Mouse (Mus musculus) MEL (cell line): ENCODE results near the gene Hvcn1. TPM values are rescaled to one million over a fixed set of nuclear protein-coding genes. Genes with fewer than 3 reads are reported as not detected.

Experiments
- DNase-seq: peaks from one replicate; pipeline ENCODE4 v3.0.0; 2011; ENCODE audit warnings: low read depth, low spot score
- H3K27ac ChIP-seq: 2 replicates; pipeline ENCODE4 v1.5.1; 2012; ENCODE audit warnings: low read depth, mild to moderate bottlenecking, control low read depth, low read length, moderate library complexity; ENCODE audit not compliant: control insufficient read depth
- H3K27me3 ChIP-seq, 2 experiments: fragments of 150-350 bp in 1 of 2; sonication (generic) in 1 of 2; 2 replicates each; pipeline ENCODE4 v1.6.1; 2012; ENCODE audit warnings: low read length in 2 of 2, mild to moderate bottlenecking in 2 of 2, improper control_type of control experiment in 1 of 2, moderate library complexity in 1 of 2; ENCODE audit not compliant: insufficient read depth in 2 of 2, control insufficient read depth in 1 of 2
- H3K36me3 ChIP-seq, 2 experiments: 2 replicates each; pipeline ENCODE4 v1.6.1; 2012 to 2014; ENCODE audit warnings: low read length in 2 of 2, improper control_type of control experiment in 1 of 2, inconsistent platforms in 1 of 2, mild to moderate bottlenecking in 1 of 2; ENCODE audit not compliant: insufficient read depth in 2 of 2, control insufficient read depth in 1 of 2
- H3K4me1 ChIP-seq, 2 experiments: fragments of 150-350 bp in 1 of 2; sonication (generic) in 1 of 2; 2 replicates each; pipeline ENCODE4 v1.6.1; 2012; ENCODE audit warnings: low read length in 2 of 2, improper control_type of control experiment in 1 of 2, mild to moderate bottlenecking in 1 of 2; ENCODE audit not compliant: insufficient read depth in 2 of 2, control insufficient read depth in 1 of 2
- H3K4me3 ChIP-seq, 2 experiments: fragments of 150-350 bp in 1 of 2; sonication (generic) in 1 of 2; 2 replicates each; pipeline ENCODE4 v1.5.1; 2012; ENCODE audit warnings: low read depth in 2 of 2, low read length in 2 of 2, mild to moderate bottlenecking in 2 of 2, moderate library complexity in 2 of 2, control low read depth in 1 of 2, improper control_type of control experiment in 1 of 2; ENCODE audit not compliant: control insufficient read depth in 1 of 2, insufficient read depth in 1 of 2
- H3K79me2 ChIP-seq: 2 replicates; pipeline ENCODE4 v1.6.1; 2012; ENCODE audit warnings: mild to moderate bottlenecking, low read length, moderate library complexity; ENCODE audit not compliant: control insufficient read depth, poor library complexity, insufficient read depth
- H3K9ac ChIP-seq: 2 replicates; pipeline ENCODE4 v1.6.1; 2012; ENCODE audit warnings: low read depth, mild to moderate bottlenecking, control low read depth, low read length, moderate library complexity; ENCODE audit not compliant: control insufficient read depth, poor library complexity, severe bottlenecking
- H3K9me3 ChIP-seq: fragments of 150-350 bp; sonication (generic); replicated peaks from 2 replicates; pipeline ENCODE4 v1.6.1; 2012; ENCODE audit warnings: mild to moderate bottlenecking, low read length, improper control_type of control experiment, moderate library complexity; ENCODE audit not compliant: insufficient read depth
- BHLHE40 ChIP-seq: IDR thresholded peaks from 2 replicates; pipeline ENCODE4 v1.6.1; 2012; ENCODE audit warnings: low read depth, mild to moderate bottlenecking, inconsistent platforms, low read length, improper control_type of control experiment, borderline replicate concordance
- CHD2 ChIP-seq: IDR thresholded peaks from 2 replicates; pipeline ENCODE4 v1.6.1; 2011; ENCODE audit warnings: low read length, improper control_type of control experiment
- CTCF ChIP-seq, 3 experiments: IDR thresholded peaks in 2 of 3; conservative IDR thresholded peaks in 1 of 3; 2 replicates each; pipeline ENCODE4 v1.5.1; 2011 to 2012; ENCODE audit warnings: low read length in 3 of 3, low read depth in 2 of 3, mild to moderate bottlenecking in 2 of 3, improper control_type of control experiment in 1 of 3, inconsistent platforms in 1 of 3, mixed read lengths in 1 of 3, moderate library complexity in 1 of 3; ENCODE audit not compliant: control insufficient read depth in 1 of 3, insufficient read depth in 1 of 3, poor library complexity in 1 of 3, severe bottlenecking in 1 of 3
- E2F4 ChIP-seq: IDR thresholded peaks from 2 replicates; pipeline ENCODE4 v1.6.1; 2011; ENCODE audit warnings: low read depth, low read length, improper control_type of control experiment, borderline replicate concordance
- ELF1 ChIP-seq: IDR thresholded peaks from 2 replicates; pipeline ENCODE4 v1.6.1; 2014; ENCODE audit warnings: low read depth, mild to moderate bottlenecking, inconsistent platforms, low read length, improper control_type of control experiment, moderate library complexity
- EP300 ChIP-seq, 2 experiments: IDR thresholded peaks; 2 replicates each; pipeline ENCODE4 v1.6.1; 2011; ENCODE audit warnings: improper control_type of control experiment in 2 of 2, low read length in 2 of 2, low read depth in 1 of 2, mild to moderate bottlenecking in 1 of 2
- ETS1 ChIP-seq: IDR thresholded peaks from 2 replicates; pipeline ENCODE4 v1.6.1; 2012; ENCODE audit warnings: low read depth, mild to moderate bottlenecking, inconsistent platforms, low read length, improper control_type of control experiment, moderate library complexity
- GABPA ChIP-seq: IDR thresholded peaks from 2 replicates; pipeline ENCODE4 v1.6.1; 2012; ENCODE audit warnings: low read depth, mild to moderate bottlenecking, inconsistent platforms, low read length, improper control_type of control experiment, moderate library complexity
- HCFC1 ChIP-seq: IDR thresholded peaks from 2 replicates; pipeline ENCODE4 v1.6.1; 2012; ENCODE audit warnings: low read depth, mild to moderate bottlenecking, inconsistent platforms, low read length, improper control_type of control experiment, moderate library complexity
- JUND ChIP-seq: IDR thresholded peaks from 2 replicates; pipeline ENCODE4 v1.6.1; 2011; ENCODE audit warnings: low read depth, mild to moderate bottlenecking, improper control_type of control experiment, low read length
- KAT2A ChIP-seq: conservative IDR thresholded peaks from 2 replicates; pipeline ENCODE4 v1.6.1; 2012; ENCODE audit warnings: low read depth, low read length, improper control_type of control experiment, inconsistent platforms
- MAFK ChIP-seq: IDR thresholded peaks from 2 replicates; pipeline ENCODE4 v1.6.1; 2011; ENCODE audit warnings: low read depth, mild to moderate bottlenecking, low read length, improper control_type of control experiment, borderline replicate concordance
- MAZ ChIP-seq: IDR thresholded peaks from 2 replicates; pipeline ENCODE4 v1.6.1; 2012; ENCODE audit warnings: low read depth, mild to moderate bottlenecking, inconsistent platforms, low read length, improper control_type of control experiment
- MEF2A ChIP-seq: IDR thresholded peaks from 2 replicates; pipeline ENCODE4 v1.6.1; 2014; ENCODE audit warnings: low read depth, mild to moderate bottlenecking, inconsistent platforms, low read length, improper control_type of control experiment; ENCODE audit not compliant: poor library complexity, insufficient replicate concordance, severe bottlenecking; ENCODE audit errors: extremely low read depth
- MXI1 ChIP-seq: IDR thresholded peaks from 2 replicates; pipeline ENCODE4 v1.6.1; 2011; ENCODE audit warnings: mild to moderate bottlenecking, low read depth, low read length, improper control_type of control experiment
- MYB ChIP-seq: IDR thresholded peaks from 2 replicates; pipeline ENCODE4 v1.6.1; 2011; ENCODE audit warnings: mild to moderate bottlenecking, low read depth, low read length, improper control_type of control experiment
- MYC ChIP-seq: IDR thresholded peaks from 2 replicates; pipeline ENCODE4 v1.6.1; 2011; ENCODE audit warnings: low read depth, mild to moderate bottlenecking, low read length, improper control_type of control experiment, moderate library complexity
- NELFE ChIP-seq: IDR thresholded peaks from 2 replicates; pipeline ENCODE4 v1.6.1; 2011; ENCODE audit warnings: low read depth, low read length, improper control_type of control experiment
- NRF1 ChIP-seq: IDR thresholded peaks from 2 replicates; pipeline ENCODE4 v1.6.1; 2014; ENCODE audit warnings: low read depth, mild to moderate bottlenecking, inconsistent platforms, low read length, improper control_type of control experiment, moderate library complexity; ENCODE audit not compliant: poor library complexity, insufficient read depth, severe bottlenecking
- POLR2AphosphoS2 ChIP-seq: IDR thresholded peaks from 2 replicates; pipeline ENCODE4 v1.6.1; 2011; ENCODE audit warnings: low read length, improper control_type of control experiment
- RAD21 ChIP-seq: IDR thresholded peaks from 2 replicates; pipeline ENCODE4 v1.6.1; 2011; ENCODE audit warnings: mild to moderate bottlenecking, low read depth, low read length, improper control_type of control experiment
- RCOR1 ChIP-seq: IDR thresholded peaks from 2 replicates; pipeline ENCODE4 v1.6.1; 2012; ENCODE audit warnings: low read depth, mild to moderate bottlenecking, inconsistent platforms, low read length, improper control_type of control experiment
- SIN3A ChIP-seq: IDR thresholded peaks from 2 replicates; pipeline ENCODE4 v1.6.1; 2012; ENCODE audit warnings: low read length, improper control_type of control experiment, inconsistent platforms
- SMC3 ChIP-seq: IDR thresholded peaks from 2 replicates; pipeline ENCODE4 v1.6.1; 2011; ENCODE audit warnings: low read depth, low read length, improper control_type of control experiment
- TAL1 ChIP-seq: IDR thresholded peaks from 2 replicates; pipeline ENCODE4 v1.6.1; 2012; ENCODE audit warnings: mild to moderate bottlenecking, inconsistent platforms, low read length, moderate library complexity, mixed read lengths
- TCF12 ChIP-seq: IDR thresholded peaks from 2 replicates; pipeline ENCODE4 v1.6.1; 2014; ENCODE audit warnings: low read depth, mild to moderate bottlenecking, inconsistent platforms, low read length, improper control_type of control experiment, moderate library complexity
- USF2 ChIP-seq, 2 experiments: IDR thresholded peaks; 2 replicates each; pipeline ENCODE4 v1.6.1; 2011 to 2012; ENCODE audit warnings: improper control_type of control experiment in 2 of 2, low read length in 2 of 2, borderline replicate concordance in 1 of 2, inconsistent platforms in 1 of 2, low read depth in 1 of 2, mild to moderate bottlenecking in 1 of 2; ENCODE audit not compliant: insufficient read depth in 1 of 2
- ZKSCAN1 ChIP-seq: IDR thresholded peaks from 2 replicates; pipeline ENCODE4 v1.6.1; 2012; ENCODE audit warnings: low read depth, mild to moderate bottlenecking, inconsistent platforms, low read length, improper control_type of control experiment, moderate library complexity
- ZMIZ1 ChIP-seq: IDR thresholded peaks from 2 replicates; pipeline ENCODE4 v1.6.1; 2012; ENCODE audit warnings: low read depth, mild to moderate bottlenecking, inconsistent platforms, low read length, improper control_type of control experiment, moderate library complexity
- ZNF384 ChIP-seq: IDR thresholded peaks from 2 replicates; pipeline ENCODE4 v1.6.1; 2012; ENCODE audit warnings: low read depth, mild to moderate bottlenecking, inconsistent platforms, low read length, improper control_type of control experiment
- polyA plus RNA-seq, 2 experiments: library from polyadenylated mRNA; stranded (reverse) in 1 of 2; unstranded in 1 of 2; fragments of >175 nt in 1 of 2; fragments of >200 nt in 1 of 2; gene quantifications; 2 replicates each; pipeline versions ENCODE4 v1.2.1 to v1.2.4; 2012; ENCODE audit warnings: low replicate concordance in 2 of 2, low read depth in 1 of 2; ENCODE audit not compliant: insufficient read length in 2 of 2, insufficient read depth in 1 of 2, missing spikeins in 1 of 2
- total RNA-seq: library from RNA; depleted of rRNA; stranded (reverse); fragments of 300-350 nt; gene quantifications from 2 replicates; pipeline ENCODE4 v1.2.3, GENCODE M21; 2012

The Hvcn1 gene
- total and polyA plus RNA-seq, 3 experiments: 8.4 to 13.5 TPM; not detected in 1

DNA sequence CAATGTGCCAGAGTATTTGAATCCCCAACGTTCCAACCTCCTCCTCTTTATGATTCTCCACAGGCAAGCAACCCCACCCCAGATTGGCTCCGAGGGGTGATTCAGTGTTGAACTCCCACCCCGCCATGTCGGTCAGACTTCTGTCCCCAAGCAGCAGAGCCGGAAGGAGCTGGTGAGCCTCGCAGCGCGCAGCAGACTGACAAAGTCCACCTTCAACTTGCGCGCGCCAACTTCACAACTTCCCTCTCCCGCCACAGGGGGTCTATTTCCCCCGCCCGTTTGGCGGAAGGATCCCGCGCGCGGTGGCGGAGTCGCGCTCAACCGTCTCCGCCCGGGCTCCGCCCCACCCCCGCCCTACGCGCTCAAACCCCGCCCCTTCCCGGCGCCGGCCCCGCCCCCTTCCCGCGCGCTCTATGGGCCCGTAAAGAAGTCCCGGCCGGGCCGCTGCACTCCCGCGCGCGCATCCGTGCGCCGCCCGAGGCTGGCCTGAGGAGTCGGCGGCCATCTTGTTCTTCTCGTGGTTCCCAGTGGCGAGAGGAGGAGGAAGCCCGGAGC lies 48.7 kb upstream of the Hvcn1 start, which contains the start of gene Ppp1cc (continued):
- TF ChIP-seq NRF1 (peak; percentile 41; the same call in 1 of the 2 replicates), SIN3A (peak; percentile 83), BHLHE40 (no peak), MEF2A (no peak), MAFK (no peak), EP300 (IDR thresholded peaks at IDR 0.05; ENCODE audit: low read depth in 1 of 2, low read length in 2 of 2) (peak in 1 of 2 experiments; percentile 54; a peak in 1 of 4 replicates), KAT2A (peak; percentile 68), ZKSCAN1 (no peak), SMC3 (no peak), ZMIZ1 (peak; percentile 91), ELF1 (peak; percentile 72; the same call in 1 of the 2 replicates), POLR2AphosphoS2 (peak; percentile 87), E2F4 (peak; percentile 95), CTCF (IDR thresholded peaks at IDR 0.05 in 2 of 3, conservative IDR thresholded peaks at IDR 0.05 in 1 of 3; ENCODE audit: control insufficient read depth in 1 of 3, insufficient read depth in 1 of 3, low read depth in 2 of 3, low read length in 3 of 3, poor library complexity in 1 of 3, severe bottlenecking in 1 of 3) (no peak), USF2 (IDR thresholded peaks at IDR 0.05; ENCODE audit: borderline replicate concordance in 1 of 2, insufficient read depth in 1 of 2, low read depth in 1 of 2, low read length in 2 of 2) (no peak), NELFE (peak; percentile 88), ETS1 (peak; percentile 40; the same call in 1 of the 2 replicates), MAZ (peak; percentile 50; the same call in 1 of the 2 replicates), GABPA (no peak)
- TF ChIP-seq, all 39 proteins: peak for 20

DNA sequence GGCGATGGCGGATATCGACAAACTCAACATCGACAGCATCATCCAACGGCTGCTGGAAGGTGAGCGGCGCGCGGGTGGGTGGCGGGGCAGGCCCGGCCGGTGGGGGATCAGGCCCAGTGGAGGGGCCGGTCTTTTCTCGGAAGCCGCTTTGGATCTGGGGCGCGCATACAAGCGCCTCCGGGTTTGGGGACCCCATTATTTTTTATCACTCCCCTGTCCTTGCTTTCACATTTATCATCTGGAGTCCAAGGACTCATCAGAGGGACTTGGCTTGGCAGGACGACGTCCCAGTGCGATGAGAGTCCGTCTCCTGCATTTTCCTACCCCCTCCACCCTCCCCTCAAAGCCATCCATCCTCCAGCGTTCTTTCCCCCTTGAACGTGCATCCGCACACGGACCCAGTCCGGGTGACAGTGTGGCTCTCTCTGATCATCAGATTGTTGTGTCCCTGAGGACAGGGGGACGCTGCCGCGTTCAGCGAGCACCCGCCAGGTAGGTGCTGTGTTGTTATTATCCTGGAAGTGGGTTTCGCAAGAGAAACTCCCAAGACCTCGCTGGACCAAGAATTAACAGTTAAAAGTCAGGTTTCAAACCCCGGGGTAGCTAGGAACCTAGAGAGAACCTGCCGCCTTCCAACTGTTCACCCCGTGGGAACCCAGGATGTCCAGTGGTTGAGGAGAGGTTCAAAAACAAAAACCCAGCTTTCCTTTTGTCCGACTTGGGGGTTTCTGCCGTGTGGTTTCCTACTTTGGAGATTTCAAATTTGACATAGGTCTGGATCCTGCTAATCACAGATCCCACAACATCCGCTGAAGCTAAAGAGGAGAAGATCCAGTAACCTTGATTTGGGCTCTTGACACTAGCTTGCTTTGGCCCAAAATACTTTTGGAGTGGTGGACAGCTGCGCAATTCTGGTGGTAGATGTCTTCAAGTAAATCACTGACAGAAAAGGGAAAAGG lies 47.8 kb upstream of the Hvcn1 start:
- Histone ChIP-seq H3K79me2 (peaks cover 59% of the 10 kb centered on the region), H3K4me3 (peak overlapping the region; percentile 97 to 99), H3K9me3 (no peaks in the 10 kb centered on the region), H3K4me1 (peaks cover 2 to 42% of the 10 kb centered on the region in 2 experiments; a peak in 3 of 4 replicates), H3K27me3 (no peaks in the 10 kb centered on the region), H3K9ac (peak overlapping the region; percentile 95), H3K27ac (peak overlapping the region; percentile 54), H3K36me3 (peaks cover 17 to 44% of the 10 kb centered on the region in 2 experiments)
- no peak for DNase-seq
- TF ChIP-seq CTCF (IDR thresholded peaks at IDR 0.05 in 2 of 3, conservative IDR thresholded peaks at IDR 0.05 in 1 of 3; ENCODE audit: control insufficient read depth in 1 of 3, insufficient read depth in 1 of 3, low read depth in 2 of 3, low read length in 3 of 3, poor library complexity in 1 of 3, severe bottlenecking in 1 of 3): no peak
- no peak for TF ChIP-seq NRF1
- TF ChIP-seq HCFC1: no peak
- no peak for TF ChIP-seq JUND
- no peak for TF ChIP-seq ZNF384
- no peak for TF ChIP-seq RCOR1
- TF ChIP-seq RAD21: no peak
- peak; percentile 53 for TF ChIP-seq MXI1
- TF ChIP-seq NELFE: peak; percentile 54; the same call in 1 of the 2 replicates
- TF ChIP-seq POLR2AphosphoS2: no peak
- no peak; the same call in 1 of the 2 replicates for TF ChIP-seq SIN3A
- TF ChIP-seq ZMIZ1: 0 out of 2 replicates have a peak, but pooled peaks have one; percentile 76
- no peak for TF ChIP-seq ETS1
- no peak for TF ChIP-seq ELF1
- no peak for TF ChIP-seq MYB
- TF ChIP-seq CHD2: no peak
- TF ChIP-seq TCF12: no peak
- TF ChIP-seq MYC: no peak
- no peak for TF ChIP-seq TAL1
- TF ChIP-seq MEF2A: no peak
